Mouse (Mus musculus) G1E (cell line): ENCODE data around the gene Palm3.

Experiments used
- CTCF ChIP-seq: IDR thresholded peaks from 2 replicates; pipeline ENCODE4 v1.5.1; 2012; ENCODE audit warnings: low read depth, low read length, inconsistent platforms, mixed read lengths
- GATA1 ChIP-seq: IDR thresholded peaks from 2 replicates; pipeline ENCODE4 v1.6.1; 2012; ENCODE audit warnings: borderline replicate concordance, low read length, inconsistent platforms, mixed read lengths
- POLR2AphosphoS5 ChIP-seq: IDR thresholded peaks from 2 replicates; pipeline ENCODE4 v1.6.1; 2012; ENCODE audit warnings: low read depth, low read length, inconsistent platforms; ENCODE audit not compliant: insufficient replicate concordance
- TAL1 ChIP-seq: conservative IDR thresholded peaks from 2 replicates; pipeline ENCODE4 v1.6.1; 2012; ENCODE audit warnings: low read depth, low read length, inconsistent platforms, mixed read lengths

DNA sequence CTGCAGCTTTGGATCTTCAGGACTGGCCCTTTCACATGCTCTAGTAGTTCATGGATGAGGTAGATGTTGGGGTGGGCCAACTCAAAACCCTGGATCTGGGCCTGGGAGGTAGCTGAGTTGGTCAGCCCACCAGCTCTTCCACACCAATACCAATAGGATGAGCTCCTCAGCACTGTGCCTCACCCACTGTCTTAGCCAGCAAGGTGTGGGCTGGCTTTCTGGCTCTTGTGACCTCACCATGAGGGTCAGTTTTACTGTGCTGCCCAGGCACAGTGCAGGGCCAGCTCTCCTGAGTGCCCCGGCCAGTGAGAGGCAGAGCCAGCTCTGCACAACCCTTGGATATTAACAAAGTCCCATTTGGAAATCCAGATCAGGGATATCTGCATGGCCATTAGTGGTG lies 36.6 kb downstream of the Palm3 start:
- TF ChIP-seq CTCF = no peak
- TF ChIP-seq POLR2AphosphoS5 = no peak
- no peak for TF ChIP-seq GATA1
- TF ChIP-seq TAL1 = no peak
